Mouse (Mus musculus): ENCODE data around the gene Purb.
A peak's percentile ranks its signal among the peaks of the same experiment; 100 is the strongest.
"Not testable (repeated sequence)": the region's sequence is repeated elsewhere in the genome, so short reads cannot be mapped to it uniquely, and the experiment has no call there.

Purb gene

DNA sequence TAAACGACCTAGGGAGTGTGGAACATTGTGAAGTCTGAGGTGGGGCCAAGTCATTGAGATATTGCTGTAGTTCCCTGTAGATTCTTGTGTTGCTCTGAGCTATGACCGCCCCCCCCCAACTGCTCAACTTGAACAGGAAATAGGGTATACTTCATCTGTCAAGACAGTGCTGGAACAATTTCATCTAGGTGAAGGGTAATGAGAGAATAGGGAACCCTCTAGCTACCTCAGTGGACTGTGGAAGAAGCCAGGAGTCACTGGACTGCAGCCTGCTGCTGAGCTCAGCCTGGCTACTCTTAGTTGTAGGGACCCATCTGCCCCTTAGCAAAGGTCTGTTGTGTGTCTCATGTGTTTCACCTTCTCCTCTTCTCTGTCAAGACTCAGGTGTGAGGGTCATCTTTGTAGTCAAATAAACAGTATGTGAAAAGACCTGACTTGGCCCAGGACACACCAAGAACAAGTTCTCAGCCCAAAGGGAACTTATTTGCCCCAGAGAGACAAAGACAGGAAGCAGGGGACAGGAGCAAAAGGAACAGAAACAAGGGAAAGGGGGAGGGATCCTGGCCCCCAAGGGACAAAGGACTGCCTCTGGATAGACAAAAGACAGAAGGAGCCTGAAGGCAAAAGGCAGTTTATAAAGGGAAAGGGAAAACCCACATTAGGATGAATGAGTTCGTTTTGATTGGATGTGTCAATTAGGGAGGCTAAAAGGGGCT is 8.7 kb upstream of the Purb start:
- no peak for DNase-seq

DNA sequence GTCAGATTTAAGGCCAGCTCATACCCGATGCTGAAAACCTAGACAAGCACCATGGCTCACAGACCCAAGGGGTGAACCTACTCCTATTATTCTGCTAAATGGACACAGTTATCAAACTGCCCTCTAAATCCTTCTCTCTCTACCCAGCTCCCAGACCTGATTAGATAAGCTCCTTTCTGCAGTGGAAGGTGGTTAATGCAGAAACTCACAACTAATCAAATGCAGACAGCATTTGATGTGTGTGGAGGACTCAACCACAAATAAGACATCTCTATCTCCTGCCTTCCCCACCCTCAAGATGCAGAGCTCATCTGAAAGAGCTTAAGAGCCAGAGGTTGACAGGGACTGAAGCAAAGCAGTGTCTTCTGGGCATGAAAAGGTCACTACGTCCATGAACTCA is 7.4 kb upstream of the Purb start:
- DNase-seq = no peak

- no peak for DNase-seq
These were observed 6.0 kb upstream of the Purb start for GRCm38 (mm10) chr11:6481669-6482185.

DNA sequence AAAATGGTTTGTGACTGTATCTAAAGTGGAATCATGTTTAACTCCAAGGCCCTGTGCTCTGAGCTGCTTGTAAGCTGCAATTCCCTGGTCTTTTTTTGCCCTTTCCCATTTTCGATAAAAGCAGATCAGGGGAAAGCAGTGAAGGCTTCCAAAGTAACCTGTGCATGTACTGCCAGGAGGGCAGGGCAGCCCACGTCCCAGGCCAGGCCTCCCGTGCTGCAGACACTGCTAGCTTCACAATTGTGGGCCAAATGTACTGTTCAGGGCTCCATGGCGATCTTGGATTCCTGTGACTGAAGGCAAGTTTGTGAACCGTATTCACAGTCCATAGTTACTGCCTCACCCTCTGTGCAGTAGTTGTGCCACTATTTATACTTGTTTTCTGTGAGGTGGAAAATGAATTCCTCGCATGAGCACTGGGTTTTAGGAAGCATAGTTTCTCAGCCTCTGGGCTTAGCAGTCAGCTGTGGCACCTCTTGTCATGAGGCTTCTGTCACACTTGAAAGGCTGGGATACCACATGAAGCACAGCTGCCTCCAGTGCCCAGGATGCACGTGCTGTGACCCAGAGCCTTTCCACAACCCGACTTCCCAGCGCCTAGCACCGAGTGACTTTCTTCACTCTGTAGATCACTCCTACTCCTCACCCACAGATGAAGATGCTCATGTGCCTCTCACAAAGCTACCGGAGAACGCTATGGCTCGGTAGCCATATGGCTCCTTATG is 5.1 kb upstream of the Purb start:
- no peak for DNase-seq

DNA sequence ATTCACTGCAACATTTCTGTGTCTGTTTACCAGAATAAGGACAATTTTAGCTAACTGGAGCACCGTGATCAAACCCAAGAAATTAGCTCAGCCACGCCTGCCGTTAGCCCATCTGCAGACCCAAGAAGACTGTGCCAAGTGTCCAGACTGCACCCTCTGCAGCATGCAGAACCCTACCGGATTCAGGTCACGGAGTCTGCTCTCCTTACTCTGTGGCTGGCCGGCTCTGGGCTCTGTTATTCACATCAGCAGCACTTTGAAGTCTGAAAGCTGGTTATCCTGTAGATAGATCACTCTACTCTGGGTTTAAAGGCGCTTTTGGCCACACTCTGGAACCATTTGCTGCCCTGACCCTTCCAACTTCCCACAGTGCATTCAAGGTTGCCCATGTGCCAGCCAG is 4.5 kb upstream of the Purb start:
- no peak for DNase-seq

DNA sequence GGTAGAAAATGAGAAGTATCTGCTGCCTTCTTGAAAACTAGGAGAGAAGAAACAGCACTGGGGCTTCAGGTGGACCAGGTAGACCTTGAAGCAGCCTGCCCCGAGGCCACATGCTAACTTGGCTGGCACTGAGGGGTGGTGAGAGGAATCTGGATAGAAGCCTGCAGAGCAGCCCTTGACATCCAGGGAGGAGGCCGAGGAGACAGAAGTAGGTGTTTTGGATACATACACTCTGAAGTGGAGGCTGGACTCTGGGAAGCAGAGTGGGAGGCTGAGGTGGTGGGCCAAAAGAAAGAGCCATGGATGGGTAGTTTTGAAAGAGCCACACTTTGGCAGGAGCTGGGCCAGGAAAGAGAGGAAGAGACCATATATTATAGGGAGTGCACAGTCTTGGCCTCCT is 3.5 kb upstream of the Purb start:
- no peak for DNase-seq

DNA sequence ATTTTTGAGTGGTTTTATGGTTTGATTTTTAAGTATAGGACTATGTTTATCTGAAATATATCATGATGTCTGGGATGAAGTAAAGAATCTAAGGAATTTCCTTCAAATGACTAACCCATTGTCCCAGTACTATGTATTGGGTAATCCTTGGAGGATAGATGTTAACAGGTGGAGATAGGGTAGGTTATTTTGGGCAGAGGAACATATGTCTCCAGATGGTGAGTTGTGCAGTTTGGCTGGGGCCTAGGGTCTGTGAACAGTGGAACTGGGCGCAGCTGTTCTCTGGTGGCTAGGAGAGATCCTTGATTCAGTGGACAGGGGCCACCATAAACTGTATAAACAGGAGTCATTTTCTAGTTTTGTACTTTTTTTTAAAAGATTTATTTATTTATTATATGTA is 1.6 kb upstream of the Purb start:
- DNase-seq = no peak

- DNase-seq = no peak
These were observed 1.2 kb upstream of the Purb start for GRCm38 (mm10) chr11:6476876-6477275.

GRCm38 (mm10) chr11:6474874-6475731 is 614 bp downstream of the Purb start:
- peak; percentile 66 for DNase-seq

GRCm38 (mm10) chr11:6474381-6474780 is 1.3 kb downstream of the Purb start:
- DNase-seq = no peak

- DNase-seq = no peak
These were observed 3.6 kb downstream of the Purb start for GRCm38 (mm10) chr11:6472076-6472475.

DNA sequence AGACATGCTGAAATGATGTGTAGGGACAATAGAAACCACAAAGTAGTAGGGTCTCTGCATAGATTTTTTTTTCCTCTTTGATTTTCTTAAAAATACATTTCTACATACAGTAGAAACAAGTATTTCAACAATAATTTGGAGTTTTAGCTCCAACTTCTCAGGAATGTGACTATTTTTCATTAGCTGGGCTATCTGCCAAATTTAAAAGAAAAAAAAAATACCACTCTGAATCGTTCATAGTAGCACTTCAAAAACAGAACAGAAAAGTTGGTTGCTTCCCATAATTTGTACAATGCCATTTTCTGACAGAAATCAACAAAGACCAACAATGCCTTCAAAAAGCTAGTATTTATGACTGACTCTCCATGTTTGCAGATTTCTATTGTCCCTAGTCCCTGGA is 4.2 kb downstream of the Purb start:
- no peak for DNase-seq

- DNase-seq = no peak
These were observed 4.7 kb downstream of the Purb start for GRCm38 (mm10) chr11:6471054-6471453.

DNA sequence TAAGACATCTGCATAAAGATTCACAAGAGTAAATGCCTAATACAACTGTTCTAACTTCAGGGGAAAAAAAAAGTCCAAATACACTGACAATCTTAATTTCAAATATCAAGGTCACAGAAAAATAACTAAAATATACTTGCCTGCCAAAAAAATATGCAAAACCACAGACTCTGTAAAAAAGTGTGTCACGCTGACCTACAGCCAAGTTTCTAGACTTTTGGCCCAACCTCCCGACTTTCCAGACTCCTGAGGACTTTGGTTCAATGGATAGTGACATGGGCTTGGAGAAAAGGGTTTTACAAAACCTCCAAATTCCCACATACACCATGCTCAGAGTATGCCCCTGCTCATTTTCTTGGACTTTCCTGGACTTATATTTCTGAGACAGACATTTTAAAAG is 7.2 kb downstream of the Purb start:
- peak; percentile 31 for DNase-seq

DNA sequence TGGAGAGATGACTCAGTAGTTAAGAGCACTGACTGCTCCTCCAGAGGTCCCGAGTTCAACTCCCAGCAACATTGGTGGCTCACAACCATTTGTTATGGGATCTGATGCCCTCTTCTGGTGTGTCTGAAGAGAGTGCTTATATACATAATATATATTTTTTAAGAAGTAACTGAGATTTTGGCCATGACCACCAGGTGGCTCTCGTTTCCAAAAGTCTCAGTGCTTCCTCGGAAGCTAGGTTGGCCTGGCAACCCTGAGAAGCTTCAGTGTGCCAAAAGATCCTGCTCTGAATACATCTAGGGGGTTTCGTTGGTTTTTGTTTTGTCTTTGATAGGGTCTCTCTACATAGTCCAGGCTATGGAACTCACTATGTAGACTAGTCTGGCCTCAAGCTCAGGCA is 10.6 kb downstream of the Purb start:
- peak; percentile 70 for DNase-seq

DNA sequence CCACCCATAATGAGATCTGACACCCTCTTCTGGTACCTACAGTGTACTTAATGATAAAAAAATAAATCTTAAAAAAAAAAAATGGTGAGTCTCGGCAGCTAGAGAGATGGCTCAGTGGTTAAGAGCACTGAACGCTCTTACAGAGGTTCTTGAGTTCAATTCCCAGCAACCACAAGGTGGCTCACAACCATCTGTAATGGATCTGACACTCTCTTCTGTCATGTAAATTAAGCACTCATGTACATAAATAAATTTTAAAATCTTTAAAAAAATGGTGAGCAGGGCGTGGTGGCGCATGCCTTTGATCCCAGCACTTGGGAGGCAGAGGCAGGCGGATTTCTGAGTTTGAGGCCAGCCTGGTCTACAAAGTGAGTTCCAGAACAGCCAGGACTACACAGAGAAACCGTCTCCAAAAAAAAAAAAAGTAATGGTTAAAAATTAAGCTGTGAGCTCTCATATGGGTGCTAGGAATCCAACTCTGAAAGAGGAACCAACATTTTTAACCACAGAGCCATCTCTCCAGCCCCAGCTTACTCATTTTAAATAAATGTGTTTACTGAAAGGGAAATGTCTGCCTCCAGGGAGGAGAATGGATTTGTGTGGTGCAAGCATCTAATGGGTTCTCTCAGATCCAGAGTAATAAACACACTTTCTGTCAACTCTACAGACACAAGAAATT is 12.4 kb downstream of the Purb start:
- no peak for DNase-seq

- no peak for DNase-seq
These were observed 19.6 kb downstream of the Purb start for GRCm38 (mm10) chr11:6456083-6456482.

- not testable (repeated sequence) for DNase-seq
These were observed 27.6 kb downstream of the Purb start for GRCm38 (mm10) chr11:6448155-6448554.

- no peak for DNase-seq
These were observed 28.2 kb downstream of the Purb start for GRCm38 (mm10) chr11:6447493-6447892.

DNA sequence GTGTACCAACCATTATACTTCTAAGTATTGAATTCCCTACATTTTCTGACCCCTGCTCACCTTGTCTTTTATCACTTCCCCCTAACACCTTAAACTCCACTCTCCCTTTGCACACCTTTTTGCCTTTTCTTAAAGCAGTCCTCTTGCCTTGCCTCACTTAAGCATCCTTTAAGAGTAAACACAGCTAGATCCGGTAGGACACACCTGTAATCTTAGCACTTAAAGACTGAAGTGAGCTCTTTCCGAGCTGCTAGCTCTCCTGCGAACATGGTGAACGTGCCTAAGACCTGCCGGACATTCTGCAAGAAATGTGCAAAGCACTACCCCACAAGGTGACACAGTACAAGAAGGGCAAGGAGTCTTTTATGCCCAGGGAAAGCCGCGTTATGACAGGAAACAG is 29.8 kb downstream of the Purb start:
- DNase-seq = no peak

GRCm38 (mm10) chr11:6445441-6445840 is 30.3 kb downstream of the Purb start:
- no peak for DNase-seq

DNA sequence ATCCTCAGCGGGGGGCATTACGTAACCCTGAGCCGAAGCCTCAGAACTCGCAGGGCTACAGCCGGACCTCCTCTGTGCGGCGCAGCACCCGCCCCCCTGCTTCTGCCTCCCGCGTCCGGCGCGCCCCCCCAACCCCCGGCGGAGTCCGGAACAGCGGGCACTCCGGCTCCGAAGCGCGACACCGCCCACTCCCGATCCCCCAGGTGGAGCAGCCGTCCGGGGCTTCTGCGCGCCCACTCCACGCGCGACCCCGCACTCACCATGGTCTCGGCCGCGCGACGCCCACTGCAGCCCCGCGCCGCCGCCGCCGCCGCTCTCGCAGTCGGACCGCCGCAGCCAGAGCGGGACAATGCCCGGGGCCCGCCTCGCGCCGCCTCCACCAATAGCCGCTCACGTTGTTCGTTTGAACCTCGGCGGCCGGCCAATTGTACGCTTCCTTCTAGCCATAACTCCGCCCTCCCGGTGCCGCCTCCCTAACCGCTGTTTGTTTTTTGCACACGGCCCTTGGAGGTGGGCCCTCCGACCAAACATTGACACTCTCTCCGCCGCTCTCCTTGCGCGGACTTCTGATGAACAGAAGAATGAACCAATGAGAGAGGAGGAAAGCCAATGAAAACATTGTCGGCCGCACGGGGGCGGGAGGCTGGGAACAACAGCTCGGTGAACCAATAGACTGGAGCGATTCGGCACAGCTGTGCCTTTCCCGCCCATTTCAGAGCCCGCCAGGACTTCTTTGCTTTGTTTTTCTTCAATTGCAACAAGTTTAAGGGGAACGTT is 31.5 kb downstream of the Purb start, which contains the start of gene H2afv:
H2afv (minus strand) TSS at position 367 of the 777 bp plus-strand sequence.
- DNase-seq = peak; percentile 99

Data from kidney, postnatal 14 days (tissue).